Mouse (Mus musculus): ENCODE measurements around the gene Sec22c.

DNA sequence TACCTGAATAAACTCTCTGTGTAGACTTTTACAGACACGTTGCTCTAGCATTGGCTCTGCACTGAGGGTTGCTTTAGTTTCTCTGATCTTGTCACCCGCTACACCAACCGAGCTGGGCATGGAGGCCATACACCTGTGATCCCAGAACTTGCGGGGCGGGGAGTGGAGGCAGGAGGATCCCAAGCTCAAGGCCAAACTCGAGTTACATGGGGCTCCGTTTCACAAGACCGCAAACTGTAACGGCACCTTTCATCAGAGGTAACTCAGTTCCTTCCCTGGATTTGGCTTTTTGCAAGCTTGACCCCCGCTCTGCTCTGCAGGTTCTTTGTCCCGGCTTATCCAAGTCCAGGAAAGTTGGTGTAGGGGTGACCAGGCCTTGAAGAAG is 1.0 kb downstream of the Sec22c start:
- TF ChIP-seq CTCF (IDR thresholded peaks at IDR 0.05; ENCODE audit: extremely low read depth, insufficient read depth, low read length) (no peak), POLR2A (IDR thresholded peaks at IDR 0.05; ENCODE audit: extremely low read depth, insufficient read depth, low read length) (no peak)
